Mouse (Mus musculus): ENCODE data around the gene Mybpc3.
A peak's percentile ranks its signal among the peaks of the same experiment; 100 is the strongest.

Gene Mybpc3

DNA sequence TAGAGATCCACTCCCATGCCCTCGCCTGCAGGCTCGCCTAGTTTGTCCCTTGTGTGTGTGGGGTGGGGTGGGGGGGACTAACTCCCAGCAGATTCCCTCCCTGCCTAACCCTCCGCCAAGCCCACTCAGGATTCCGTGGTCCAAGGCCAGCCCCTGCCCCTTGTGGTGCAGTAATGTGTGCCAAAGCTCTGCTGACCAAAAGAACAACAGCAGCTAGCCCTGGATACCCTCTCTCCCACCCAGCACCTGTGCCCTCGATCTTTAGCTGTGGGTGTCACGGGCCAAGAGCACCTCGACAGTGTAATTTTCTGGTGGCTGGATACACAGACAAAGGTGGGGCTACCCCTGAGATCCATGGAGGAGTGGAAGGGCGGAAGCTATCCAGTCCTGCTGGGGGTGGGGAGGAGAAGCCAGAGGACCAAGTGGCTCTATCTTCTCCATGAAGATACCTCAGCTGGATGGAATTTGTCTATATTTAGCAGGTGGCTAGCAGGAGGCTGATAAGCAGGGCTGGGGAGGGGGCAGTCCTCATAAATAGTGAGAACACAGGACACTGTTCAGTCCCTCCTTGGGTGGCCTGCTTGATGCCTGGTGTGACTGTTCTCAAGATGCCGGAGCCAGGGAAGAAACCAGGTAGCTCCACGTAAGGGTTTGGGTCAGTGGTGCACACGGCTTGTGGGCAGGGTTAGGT, at the start of gene Mybpc3:
Gene Mybpc3, plus strand, starts transcription at position 560 of the 691 bp plus-strand sequence.
- no peak for DNase-seq (ENCODE audit: low spot score)

- no peak for DNase-seq (ENCODE audit: low spot score)
Measured at GRCm38 (mm10) chr2:91068162-91068871, 49.6 kb upstream of the Mybpc3 start.

DNA sequence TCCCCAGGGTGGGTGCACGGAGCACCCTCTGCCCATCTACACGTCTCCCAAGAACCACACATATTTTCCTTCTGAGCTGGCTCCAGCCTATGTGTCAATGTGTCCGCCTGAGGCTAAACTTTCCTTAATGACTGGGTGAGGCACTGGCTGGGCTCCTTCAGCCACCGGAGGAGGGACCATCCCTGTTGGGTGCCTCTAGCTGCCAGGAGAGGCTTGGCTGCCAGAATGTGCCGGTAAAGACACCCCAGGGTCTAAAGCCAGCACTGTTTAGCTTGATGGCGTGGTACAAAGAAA, 49.1 kb upstream of the Mybpc3 start:
- no peak for DNase-seq (ENCODE audit: low spot score)

DNA sequence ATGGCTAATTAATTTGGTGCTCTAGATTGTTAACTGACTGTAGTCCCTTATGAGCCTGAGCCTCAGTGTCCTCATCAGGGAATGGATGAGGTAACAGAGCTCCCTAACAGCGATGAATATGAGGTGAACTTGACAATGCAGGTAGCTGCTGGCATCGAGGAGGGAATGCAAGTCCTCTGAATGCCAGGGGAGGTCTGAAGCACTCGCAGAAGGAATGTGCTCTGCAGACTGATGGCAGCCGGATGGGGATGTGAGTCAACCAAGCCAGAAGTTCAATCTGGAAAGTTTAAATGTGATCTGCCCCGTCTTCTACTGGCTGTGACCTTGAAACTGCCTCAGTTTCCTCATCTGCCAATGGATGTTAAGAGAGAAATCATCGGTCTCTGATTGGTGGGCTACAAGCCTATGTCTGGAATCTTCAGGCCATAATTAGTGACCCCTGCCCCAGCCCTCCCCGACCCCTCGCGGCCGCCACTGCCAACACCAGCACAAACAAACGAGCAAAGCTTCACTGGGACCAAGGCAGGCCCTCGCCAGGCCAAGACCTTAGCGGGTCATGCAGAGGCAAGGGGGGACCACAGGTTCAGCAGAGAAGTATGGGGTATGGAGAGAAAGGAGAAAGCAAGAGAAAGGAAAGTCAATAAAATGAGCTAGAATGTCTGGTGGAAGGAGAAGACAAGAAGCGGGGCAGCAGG, 48.5 kb upstream of the Mybpc3 start:
- DNase-seq (ENCODE audit: low spot score) = peak; percentile 56

- DNase-seq (ENCODE audit: low spot score) = peak; percentile 93
Measured at GRCm38 (mm10) chr2:91070076-91070800, 47.7 kb upstream of the Mybpc3 start, which contains the start of gene Slc39a13. Gene Slc39a13 (minus strand): TSS chr2:91070417.

DNA sequence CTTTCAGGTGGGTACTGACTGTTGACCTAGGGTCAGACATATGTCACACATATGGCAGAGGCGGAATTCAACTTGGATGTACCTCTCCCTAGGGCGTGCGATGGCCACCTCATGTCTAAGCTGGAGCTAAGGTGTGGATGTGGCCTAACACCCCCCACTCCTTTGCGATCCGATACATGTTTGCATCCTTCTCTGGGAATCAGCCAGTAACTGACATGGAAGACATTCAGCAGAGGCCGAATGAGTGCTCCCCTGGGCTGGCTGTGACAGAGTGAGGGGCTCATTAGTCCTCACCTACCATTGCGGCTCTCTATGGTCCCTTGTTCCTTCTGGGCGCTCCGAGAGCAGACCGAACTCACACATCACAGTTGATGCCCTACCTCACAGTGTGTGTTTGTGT, 46.9 kb upstream of the Mybpc3 start:
- no peak for DNase-seq (ENCODE audit: low spot score)

- no peak for DNase-seq (ENCODE audit: low spot score)
Measured at GRCm38 (mm10) chr2:91072092-91072491, 45.9 kb upstream of the Mybpc3 start.

GRCm38 (mm10) chr2:91077957-91078313, 40.0 kb upstream of the Mybpc3 start:
- DNase-seq (ENCODE audit: low spot score) = no peak

DNA sequence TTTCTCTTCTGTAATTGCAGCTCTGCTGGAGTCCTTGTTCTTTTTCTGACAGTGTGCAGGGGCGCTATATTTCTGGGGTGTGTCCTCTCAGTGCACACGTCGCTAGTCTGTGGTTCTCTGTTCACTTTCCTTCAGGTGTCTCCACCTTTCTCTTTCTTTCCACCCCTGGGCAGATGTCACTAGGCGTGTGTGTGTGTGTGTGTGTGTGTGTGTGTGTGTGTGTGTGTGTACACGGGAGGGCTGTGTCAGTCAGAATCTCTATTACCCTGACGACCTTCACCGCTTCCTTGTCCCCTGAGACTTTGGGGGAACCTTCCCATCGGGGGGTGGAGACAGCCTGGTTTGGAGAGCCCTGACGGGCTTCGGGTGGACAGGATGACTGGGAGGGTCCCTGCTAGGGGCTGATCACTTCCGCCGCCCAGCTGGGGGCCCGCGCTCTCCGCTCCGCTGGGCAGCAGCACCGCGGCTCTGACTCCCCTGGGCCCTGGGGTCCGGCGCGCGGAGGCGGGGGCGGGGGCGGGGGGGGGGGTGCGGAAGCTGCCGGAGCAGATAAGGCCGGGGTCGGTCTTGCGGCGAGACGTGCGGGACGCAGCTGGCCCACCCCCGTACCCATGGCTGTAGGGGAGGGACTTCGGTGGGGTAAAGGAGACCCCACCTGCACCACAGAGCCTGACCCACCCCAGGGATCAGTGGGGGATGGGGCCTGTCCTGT, 39.5 kb upstream of the Mybpc3 start:
- peak; percentile 27 for DNase-seq (ENCODE audit: low spot score)

- peak; percentile 21 for DNase-seq (ENCODE audit: low spot score)
Measured at GRCm38 (mm10) chr2:91079026-91079384, 38.9 kb upstream of the Mybpc3 start.

- DNase-seq (ENCODE audit: low spot score) = no peak
Measured at GRCm38 (mm10) chr2:91080784-91081513, 37.0 kb upstream of the Mybpc3 start.

DNA sequence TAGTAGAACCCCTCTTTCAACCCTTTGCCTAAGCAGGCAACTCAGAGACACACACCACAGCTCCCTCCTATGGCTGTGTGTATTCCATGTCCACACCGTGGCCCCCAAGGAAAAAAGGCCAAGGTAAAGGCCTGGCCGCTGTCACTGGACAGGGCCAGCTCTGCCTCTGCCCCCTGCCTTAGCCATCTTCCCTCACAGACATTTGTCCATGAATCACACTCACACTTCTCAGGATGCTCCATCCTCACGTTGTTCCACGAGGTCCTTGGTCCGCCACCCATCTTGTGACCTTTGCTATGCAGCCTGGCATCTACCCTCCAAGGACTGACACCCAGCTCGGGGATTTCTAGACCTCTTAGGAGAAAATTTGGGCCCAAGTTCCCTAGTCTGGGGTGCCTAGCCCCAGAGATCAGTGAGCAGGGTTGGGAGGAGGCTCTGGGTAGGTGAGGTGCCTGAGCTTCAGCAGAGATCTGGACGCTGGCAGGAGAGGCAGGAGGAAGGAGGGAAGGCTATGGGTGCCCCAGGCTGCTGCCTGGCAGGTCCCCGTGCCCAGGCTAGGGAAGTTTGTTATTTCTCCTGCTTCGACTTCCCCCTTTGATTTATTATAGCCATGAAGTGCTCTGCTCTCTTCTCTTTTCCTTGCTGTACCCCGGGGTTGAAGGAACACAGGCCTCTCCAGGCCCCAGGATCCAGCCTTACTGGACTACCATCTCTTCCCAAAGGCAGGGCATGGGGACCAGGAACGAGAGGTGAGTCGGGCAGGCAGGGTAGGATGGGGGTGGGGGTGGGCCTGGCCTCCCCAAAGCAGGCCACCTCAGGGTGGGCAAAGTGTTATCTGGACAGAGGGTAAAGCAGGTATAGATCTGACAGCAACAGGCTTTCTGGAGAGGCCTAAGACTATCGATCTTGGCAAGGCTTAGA, 35.9 kb upstream of the Mybpc3 start, which contains the start of gene Spi1:
Gene Spi1, plus strand, starts transcription at position 616 of the 921 bp plus-strand sequence.
- no peak for DNase-seq (ENCODE audit: low spot score)

- no peak for DNase-seq (ENCODE audit: low spot score)
Measured at GRCm38 (mm10) chr2:91082844-91083243, 35.1 kb upstream of the Mybpc3 start.

DNA sequence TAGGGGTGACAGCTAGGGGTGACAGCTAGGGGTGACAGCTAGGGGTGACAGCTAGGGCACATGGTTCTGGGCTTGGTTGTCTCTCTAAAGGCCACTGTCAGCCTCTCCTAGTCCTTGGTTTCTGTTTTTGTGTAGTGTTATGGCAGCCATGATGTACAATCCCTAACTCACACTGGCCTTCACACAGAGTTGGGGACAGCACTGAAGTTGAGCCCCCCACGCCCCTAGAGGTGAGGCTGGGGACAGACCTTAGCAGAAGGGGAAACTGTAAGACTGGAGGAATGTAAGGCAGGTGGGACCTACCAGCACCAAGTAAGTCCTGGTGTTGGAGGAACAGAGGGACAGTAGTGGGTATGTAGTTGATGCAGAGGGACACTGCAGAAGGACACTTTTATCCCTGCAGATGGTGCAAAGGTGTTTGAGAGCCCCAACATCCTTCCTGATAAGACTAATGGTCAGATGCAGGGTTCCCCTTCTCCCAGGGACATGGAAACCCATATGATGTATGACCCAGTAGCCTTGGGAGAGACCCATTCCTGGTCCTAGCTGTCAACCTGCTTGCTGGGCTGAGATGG, 34.5 kb upstream of the Mybpc3 start:
- no peak for DNase-seq (ENCODE audit: low spot score)

DNA sequence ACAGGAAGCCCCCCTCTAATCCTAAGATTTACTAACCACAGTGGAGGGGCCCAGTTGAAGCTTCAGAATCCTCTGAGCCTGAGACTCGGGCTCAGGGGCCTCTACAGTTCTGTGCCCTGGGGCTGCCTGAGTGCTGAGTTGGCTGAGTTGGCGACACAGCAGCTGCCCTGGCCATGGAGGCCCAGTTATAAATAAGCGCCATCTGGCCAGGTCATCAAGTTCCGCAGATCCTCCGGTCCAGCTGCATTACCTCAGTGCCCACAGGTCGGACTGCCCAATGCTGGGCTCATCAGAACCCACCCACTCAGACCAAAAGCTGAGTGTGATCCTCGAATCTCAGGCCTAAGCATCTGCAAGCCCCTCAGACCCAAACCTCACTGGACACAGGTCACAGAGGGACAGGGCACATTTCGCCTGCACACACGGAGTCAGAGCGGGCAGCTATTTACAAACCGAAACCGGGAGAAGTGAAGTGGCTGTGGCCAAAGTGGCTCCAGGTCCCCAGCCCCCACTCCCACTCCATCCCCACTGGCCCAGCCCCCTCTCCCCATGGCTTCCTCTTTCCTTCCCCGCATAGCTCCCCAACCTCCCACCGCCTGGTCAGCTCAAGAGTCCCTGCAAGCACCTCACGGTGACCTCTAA, 33.6 kb upstream of the Mybpc3 start:
- no peak for DNase-seq (ENCODE audit: low spot score)

DNA sequence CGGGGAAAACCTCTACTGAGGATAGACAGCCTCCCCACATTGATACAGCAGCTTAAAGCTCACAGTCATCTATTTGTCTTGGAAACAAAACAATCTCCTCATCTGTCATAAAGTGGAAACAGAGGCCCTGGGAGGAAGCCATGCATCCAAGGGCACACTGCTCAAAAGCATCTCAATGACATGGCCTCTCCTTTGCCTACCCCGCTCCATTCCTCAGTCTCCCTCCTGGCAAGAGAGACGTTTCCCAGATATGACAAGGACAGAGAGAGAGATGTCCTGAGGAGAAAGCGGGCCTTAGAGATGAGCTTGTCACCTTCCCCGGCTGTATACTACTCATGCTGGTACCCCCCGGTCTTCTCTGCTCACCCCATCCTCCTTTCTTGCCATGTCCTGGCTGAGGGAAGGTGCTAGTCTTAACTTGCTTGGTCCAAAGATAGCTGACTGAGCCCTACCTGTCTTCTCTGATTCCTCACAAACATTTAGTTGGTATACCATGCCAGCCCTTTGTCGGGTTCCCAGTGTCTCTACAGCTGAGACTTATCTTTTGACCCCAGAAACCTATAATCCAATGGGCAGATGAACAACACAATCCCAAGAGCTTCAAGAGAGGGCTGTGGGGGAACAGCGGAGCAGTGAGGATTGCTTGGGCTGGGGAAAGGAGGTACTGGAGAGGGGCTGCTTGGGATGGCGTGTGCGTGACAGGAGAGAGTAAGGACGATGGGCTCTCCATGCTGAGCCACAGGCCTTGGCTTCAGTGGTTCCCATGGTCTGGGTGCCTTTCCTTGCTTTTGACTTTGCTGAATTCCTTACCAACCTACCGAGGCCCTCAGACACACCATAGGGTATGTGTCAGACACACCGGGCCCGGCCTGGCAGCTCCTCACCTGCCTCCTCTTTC, 32.2 kb upstream of the Mybpc3 start:
- DNase-seq (ENCODE audit: low spot score) = no peak

DNA sequence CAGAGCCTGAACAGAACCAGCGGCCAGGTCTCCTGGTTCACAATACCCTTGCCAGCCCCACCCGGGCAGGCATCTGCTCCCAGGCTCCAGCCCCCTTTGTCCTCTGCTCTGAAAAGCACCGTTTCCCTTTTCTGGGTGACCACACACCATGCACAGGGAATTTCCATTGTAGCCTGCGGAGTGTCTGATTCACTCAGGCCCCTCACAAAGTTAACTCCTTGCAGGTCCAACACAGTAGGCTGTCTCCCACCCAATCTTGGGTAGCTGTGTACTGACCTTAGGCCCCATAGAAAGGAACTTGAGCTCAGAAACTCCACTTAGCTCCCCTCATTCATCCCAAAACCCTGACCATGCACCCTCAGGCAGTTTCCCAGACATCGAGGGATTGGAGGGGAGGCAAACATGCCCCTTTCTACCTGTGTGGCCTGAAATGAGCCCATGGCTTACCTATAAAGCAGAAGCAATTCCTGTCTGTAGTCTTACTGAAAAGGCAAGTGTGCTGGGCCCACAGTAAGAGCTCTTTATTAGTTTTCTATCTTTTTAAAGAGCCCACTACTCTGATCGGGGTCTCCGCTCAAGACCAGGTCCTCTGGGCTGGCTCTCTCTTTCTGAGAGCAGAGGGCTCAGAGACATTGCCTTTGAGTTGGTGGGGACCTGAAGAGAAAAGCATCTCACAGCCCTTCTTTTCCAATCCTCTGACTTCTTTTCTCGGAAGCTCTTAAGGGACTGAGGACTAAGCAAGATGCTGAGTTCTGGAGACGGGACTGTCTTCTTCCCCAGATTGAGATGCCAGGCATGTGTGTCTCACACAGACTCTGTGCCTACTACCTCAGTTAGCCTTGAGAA, 31.3 kb upstream of the Mybpc3 start:
- no peak for DNase-seq (ENCODE audit: low spot score)

Data from embryo, embryonic 10.5 days (tissue).